ENCODE assay signal across 1 mouse cellular context in genomic region chr19:6858031-6858430, GRCm38 (mm10).
TF ChIP-seq lines count a peak whose summit lies in the region.

Gene Ccdc88b (minus strand): TSS chr19:6858211.

TF ChIP-seq in CH12.LX, 34 proteins besides CTCF, POLR2A, EP300 and RAD21 (continued from another document):
- 0 out of 2 replicates have a peak, but pooled peaks have one; percentile 55 for TF ChIP-seq KAT2A (IDR thresholded peaks at IDR 0.05; ENCODE audit: insufficient replicate concordance, low read length)
- TF ChIP-seq POLR2AphosphoS2 (IDR thresholded peaks at IDR 0.05; ENCODE audit: low read depth, low read length): peak; percentile 72; the same call in 1 of the 2 replicates
- no peak for TF ChIP-seq ZNF384 (IDR thresholded peaks at IDR 0.05; ENCODE audit: low read depth, low read length)
- peak; percentile 71 for TF ChIP-seq IRF4 (IDR thresholded peaks at IDR 0.05; ENCODE audit: low read depth, low read length)
- peak; percentile 47; the same call in 1 of the 2 replicates for TF ChIP-seq NRF1 (IDR thresholded peaks at IDR 0.05; ENCODE audit: low read depth, low read length)
- no peak for TF ChIP-seq SMC3 (IDR thresholded peaks at IDR 0.05; ENCODE audit: low read depth, low read length)
- peak; percentile 20; the same call in 1 of the 2 replicates for TF ChIP-seq JUND (conservative IDR thresholded peaks at IDR 0.05; ENCODE audit: low read depth, low read length)
- peak; percentile 99 for TF ChIP-seq ELF1 (IDR thresholded peaks at IDR 0.05; ENCODE audit: low read depth, low read length)
- TF ChIP-seq HCFC1 (IDR thresholded peaks at IDR 0.05; ENCODE audit: low read depth, low read length): peak; percentile 77
- TF ChIP-seq PAX5 (IDR thresholded peaks at IDR 0.05; ENCODE audit: low read length): no peak
- TF ChIP-seq MAZ (IDR thresholded peaks at IDR 0.05; ENCODE audit: low read depth, low read length): peak; percentile 87
- TF ChIP-seq E2F4 (IDR thresholded peaks at IDR 0.05; ENCODE audit: insufficient replicate concordance, low read depth, low read length): no peak
- TF ChIP-seq SIN3A (IDR thresholded peaks at IDR 0.05; ENCODE audit: low read length): peak; percentile 97
- TF ChIP-seq USF1 (IDR thresholded peaks at IDR 0.05; ENCODE audit: low read depth, low read length): no peak
- TF ChIP-seq MXI1 (IDR thresholded peaks at IDR 0.05; ENCODE audit: low read depth, low read length): peak; percentile 92
- peak; percentile 93 for TF ChIP-seq ZMIZ1 (IDR thresholded peaks at IDR 0.05; ENCODE audit: low read depth, low read length)
- peak; percentile 75; the same call in 1 of the 2 replicates for TF ChIP-seq TBP (conservative IDR thresholded peaks at IDR 0.05; ENCODE audit: low read depth, low read length)
- peak; percentile 82 for TF ChIP-seq NELFE (IDR thresholded peaks at IDR 0.05; ENCODE audit: low read depth, low read length)
- peak; percentile 83 for TF ChIP-seq CHD2 (IDR thresholded peaks at IDR 0.05; ENCODE audit: low read length)
- TF ChIP-seq RCOR1 (conservative IDR thresholded peaks at IDR 0.05; ENCODE audit: low read depth, low read length): peak; percentile 84
- peak; percentile 70; the same call in 1 of the 2 replicates for TF ChIP-seq MYC (IDR thresholded peaks at IDR 0.05; ENCODE audit: low read depth, low read length)
- TF ChIP-seq BHLHE40 (IDR thresholded peaks at IDR 0.05; ENCODE audit: low read depth, low read length): peak; percentile 82
- peak; percentile 76; the same call in 1 of the 2 replicates for TF ChIP-seq MAX (IDR thresholded peaks at IDR 0.05; ENCODE audit: low read length)
- TF ChIP-seq GABPA (IDR thresholded peaks at IDR 0.05; ENCODE audit: insufficient replicate concordance, low read depth, low read length): no peak
- TF ChIP-seq JUN (IDR thresholded peaks at IDR 0.05; ENCODE audit: insufficient read depth, low read depth, low read length): no peak
